Mouse (Mus musculus): Measurements from ENCODE around the gene Uhrf2.

Uhrf2 gene

GRCm38 (mm10) chr19:30124999-30125669 lies 94.8 kb downstream of the Uhrf2 start:
- no peak for DNase-seq (ENCODE audit: low spot score in 2 of 2)

GRCm38 (mm10) chr19:30125670-30126059 lies 95.4 kb downstream of the Uhrf2 start:
- no peak for DNase-seq (ENCODE audit: low spot score in 2 of 2)

GRCm38 (mm10) chr19:30128177-30128576 lies 97.9 kb downstream of the Uhrf2 start:
- no peak for DNase-seq (ENCODE audit: low spot score in 2 of 2)

GRCm38 (mm10) chr19:30136308-30136707 lies 106.0 kb downstream of the Uhrf2 start:
- DNase-seq (ENCODE audit: low spot score in 2 of 2), result no peak

Measured in natural killer cell, adult 2 months (primary cell).